Mouse (Mus musculus) v-Abl transformed pro-B cells (cell line): Measurements from ENCODE around the gene Kcp.

Source experiments
- in situ Hi-C, 2 experiments: fragments of 400-800 bp; cut with MboI; formaldehyde crosslinking; loops; one replicate each; pipeline ENCODE4 v1.15.1; 2025; ENCODE audit not compliant: unreplicated experiment in 2 of 2

Kcp gene

GRCm38 (mm10) chr6:29507447-29508309 lies at the start of gene Kcp:
TSS of gene Kcp (minus strand) at chr6:29507952.
- in situ Hi-C loops: loop anchor here in 1 of 2 experiments (10.0 kb wide), 1 partner anchor 137 kb away; no protein-coding TSS in a partner anchor

- in situ Hi-C loops: no loop called here
Measured at GRCm38 (mm10) chr6:29557112-29557511, 49.4 kb upstream of the Kcp start.

- in situ Hi-C loops: no loop called here
Measured at GRCm38 (mm10) chr6:29552526-29552925, 44.8 kb upstream of the Kcp start.

GRCm38 (mm10) chr6:29548086-29548485 lies 40.3 kb upstream of the Kcp start:
- in situ Hi-C loops: no loop called here

- in situ Hi-C loops: no loop called here
Measured at GRCm38 (mm10) chr6:29547582-29547981, 39.8 kb upstream of the Kcp start.

GRCm38 (mm10) chr6:29545611-29546010 lies 37.9 kb upstream of the Kcp start:
- in situ Hi-C loops: no loop called here

GRCm38 (mm10) chr6:29540956-29541355 lies 33.2 kb upstream of the Kcp start:
- in situ Hi-C loops: no loop called here

- in situ Hi-C loops: no loop called here
Measured at GRCm38 (mm10) chr6:29540223-29540622, 32.5 kb upstream of the Kcp start.

GRCm38 (mm10) chr6:29539502-29539901 lies 31.8 kb upstream of the Kcp start:
- in situ Hi-C loops: loop anchor here (10.0 kb wide), 2 partner anchors 335 to 375 kb away; partner anchors contain the start of gene Rbm28 (in 2 of the 2)

GRCm38 (mm10) chr6:29537221-29537620 lies 29.5 kb upstream of the Kcp start:
- in situ Hi-C loops: loop anchor here (10.0 kb wide), 2 partner anchors 332 to 372 kb away; partner anchors contain the start of gene Rbm28 (in 2 of the 2)

- in situ Hi-C loops: loop anchor here (10.0 kb wide), 2 partner anchors 332 to 372 kb away; partner anchors contain the start of gene Rbm28 (in 2 of the 2)
Measured at GRCm38 (mm10) chr6:29536651-29537193, 29.0 kb upstream of the Kcp start.

GRCm38 (mm10) chr6:29535316-29535715 lies 27.6 kb upstream of the Kcp start:
- in situ Hi-C loops: loop anchor here (10.0 kb wide), 2 partner anchors 331 to 371 kb away; partner anchors contain the start of gene Rbm28 (in 2 of the 2)

- in situ Hi-C loops: loop anchor here (10.0 kb wide), 2 partner anchors 325 to 365 kb away; partner anchors contain the start of gene Rbm28 (in 2 of the 2)
Measured at GRCm38 (mm10) chr6:29530050-29530449, 22.3 kb upstream of the Kcp start.

GRCm38 (mm10) chr6:29529444-29529820 lies 21.7 kb upstream of the Kcp start:
- in situ Hi-C loops: loop anchor here in 1 of 2 experiments (5.0 kb wide), 2 partner anchors 62 to 78 kb away; partner anchors contain the start of genes Atp6v1f and Tnpo3

- in situ Hi-C loops: loop anchor here in 1 of 2 experiments (5.0 kb wide), 2 partner anchors 62 to 78 kb away; partner anchors contain the start of genes Atp6v1f and Tnpo3
Measured at GRCm38 (mm10) chr6:29528561-29529443, 21.1 kb upstream of the Kcp start.

- in situ Hi-C loops: loop anchor here in 1 of 2 experiments (5.0 kb wide), 2 partner anchors 61 to 79 kb away; partner anchors contain the start of genes Atp6v1f and Tnpo3
Measured at GRCm38 (mm10) chr6:29528165-29528505, 20.4 kb upstream of the Kcp start.

GRCm38 (mm10) chr6:29527361-29528164 lies 19.8 kb upstream of the Kcp start:
- in situ Hi-C loops: loop anchor here in 1 of 2 experiments (5.0 kb wide), 2 partner anchors 60 to 80 kb away; partner anchors contain the start of genes Atp6v1f and Tnpo3

- in situ Hi-C loops: loop anchor here in 1 of 2 experiments (5.0 kb wide), 2 partner anchors 59 to 81 kb away; partner anchors contain the start of genes Atp6v1f and Tnpo3
Measured at GRCm38 (mm10) chr6:29526281-29527251, 18.8 kb upstream of the Kcp start, which contains the start of gene Irf5. TSS of gene Irf5 (plus strand) at chr6:29526625.
